Mouse (Mus musculus): Measurements from ENCODE around the gene Lrsam1.

GRCm38 (mm10) chr2:32921801-32922380 is 39.5 kb downstream of the Lrsam1 start:
- TF ChIP-seq CTCF (IDR thresholded peaks at IDR 0.05; ENCODE audit: low read depth), result no peak
- no peak for TF ChIP-seq EP300 (IDR thresholded peaks at IDR 0.05; ENCODE audit: low read depth)

Measured in heart, postnatal 0 days (tissue).